Mouse (Mus musculus): ENCODE measurements around the gene Nkain1.

DNA sequence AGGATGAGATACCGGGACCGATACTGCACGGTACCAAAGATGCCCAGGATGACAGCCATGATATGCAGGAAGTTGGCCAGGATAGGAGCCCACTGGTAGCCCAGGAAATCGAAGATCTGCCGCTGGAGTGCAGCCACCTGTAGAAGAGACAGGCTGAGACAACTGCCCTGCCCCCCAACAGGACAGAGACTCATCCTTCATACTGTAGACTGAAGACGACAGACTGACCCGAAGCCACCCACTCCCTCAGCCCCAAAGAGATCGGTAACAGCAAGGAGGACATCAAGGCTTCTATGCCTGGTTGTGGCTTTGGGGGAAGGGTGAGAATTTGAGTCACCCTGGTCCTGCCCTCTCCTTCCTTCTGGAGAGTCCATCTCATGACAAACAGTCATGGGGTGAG is 34.9 kb downstream of the Nkain1 start:
- TF ChIP-seq CTCF (IDR thresholded peaks at IDR 0.05; ENCODE audit: borderline replicate concordance, control insufficient read depth, extremely low read depth, insufficient read depth, low read length, poor library complexity), result no peak
- TF ChIP-seq POLR2A (IDR thresholded peaks at IDR 0.05; ENCODE audit: control insufficient read depth, extremely low read depth, insufficient read depth, low read length, poor library complexity), result no peak

Measured in thymus, adult 2 months (tissue).